Mouse (Mus musculus): Measurements from ENCODE around the gene 2410004P03Rik. TPM values are rescaled to one million over a fixed set of nuclear protein-coding genes. Genes with fewer than 3 reads are reported as not detected.

The 2410004P03Rik gene
- polyA plus RNA-seq, 1 experiment, result 0.05 TPM

GRCm38 (mm10) chr12:17037053-17037610 lies 25.6 kb upstream of the 2410004P03Rik start:
- Histone ChIP-seq H3K4me1 (ENCODE audit: control insufficient read depth, insufficient read depth, insufficient read length, low read length) (no peaks in the 10 kb centered on the region), H3K36me3 (ENCODE audit: control insufficient read depth, insufficient read depth, low read length) (no peaks in the 10 kb centered on the region), H3K4me3 (ENCODE audit: low read depth, low read length) (no peak overlapping the region), H3K27ac (ENCODE audit: insufficient read depth, low read depth, low read length) (no peak overlapping the region), H3K27me3 (ENCODE audit: control insufficient read depth, insufficient read depth, low read length) (no peaks in the 10 kb centered on the region)
- TF ChIP-seq CTCF (IDR thresholded peaks at IDR 0.05; ENCODE audit: extremely low read depth, insufficient read length, insufficient replicate concordance, low read depth, low read length), result no peak
- TF ChIP-seq POLR2A (IDR thresholded peaks at IDR 0.05; ENCODE audit: low read depth, low read length), result no peak
- WGBS, result 60% methylated on average over 14 of the region's 14 CpGs

DNA sequence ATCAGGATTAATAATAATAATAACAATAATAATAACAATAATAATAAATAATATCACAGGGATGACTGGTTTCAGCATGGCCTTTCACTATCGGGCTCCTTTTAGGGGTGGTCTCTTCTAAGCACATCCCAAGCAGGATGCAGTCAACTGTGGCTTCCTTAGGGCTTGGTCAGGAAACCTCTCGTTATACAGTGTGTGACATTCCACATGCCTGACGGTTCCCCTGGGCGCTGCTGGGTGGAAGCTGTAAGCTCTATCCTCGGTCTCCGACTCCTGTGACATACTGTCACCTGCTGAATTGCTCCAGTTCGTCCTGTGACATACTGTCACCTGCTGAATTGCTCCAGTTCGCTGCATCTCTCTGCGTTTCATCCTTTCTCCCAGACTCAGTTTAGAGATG lies 25.0 kb upstream of the 2410004P03Rik start:
- no peaks in the 10 kb centered on the region for H3K4me1 ChIP-seq (ENCODE audit: control insufficient read depth, insufficient read depth, insufficient read length, low read length)
- H3K27ac ChIP-seq (ENCODE audit: insufficient read depth, low read depth, low read length), result no peak overlapping the region
- TF ChIP-seq CTCF (IDR thresholded peaks at IDR 0.05; ENCODE audit: extremely low read depth, insufficient read length, insufficient replicate concordance, low read depth, low read length) (no peak), POLR2A (IDR thresholded peaks at IDR 0.05; ENCODE audit: low read depth, low read length) (no peak)
- WGBS, result 63% methylated on average over 9 of the region's 9 CpGs
- no peak overlapping the region for H3K4me3 ChIP-seq (ENCODE audit: low read depth, low read length)
- no peaks in the 10 kb centered on the region for H3K36me3 ChIP-seq (ENCODE audit: control insufficient read depth, insufficient read depth, low read length)
- no peaks in the 10 kb centered on the region for H3K27me3 ChIP-seq (ENCODE audit: control insufficient read depth, insufficient read depth, low read length)

DNA sequence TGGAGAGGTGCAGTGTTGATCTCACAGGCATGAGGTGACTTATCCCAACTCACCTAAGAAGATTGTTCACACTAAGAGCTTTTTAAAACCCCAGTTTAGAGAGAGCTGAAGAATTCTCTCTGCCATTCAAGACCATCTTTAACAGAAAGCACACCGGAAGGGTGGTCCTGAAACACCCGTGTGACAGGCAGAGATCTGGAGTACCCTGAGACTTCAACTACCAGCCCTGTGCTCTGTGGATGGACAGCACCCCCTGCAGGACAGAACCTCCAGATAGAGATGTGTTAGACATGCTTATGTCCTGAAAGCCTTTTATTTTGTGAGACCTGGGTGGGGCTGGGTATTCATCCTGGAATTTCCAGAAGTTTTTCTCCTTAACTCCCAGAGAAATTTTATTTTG lies 23.6 kb upstream of the 2410004P03Rik start:
- Histone ChIP-seq H3K4me3 (ENCODE audit: low read depth, low read length) (no peak overlapping the region), H3K4me1 (ENCODE audit: control insufficient read depth, insufficient read depth, insufficient read length, low read length) (no peaks in the 10 kb centered on the region), H3K27me3 (ENCODE audit: control insufficient read depth, insufficient read depth, low read length) (no peaks in the 10 kb centered on the region), H3K27ac (ENCODE audit: insufficient read depth, low read depth, low read length) (no peak overlapping the region), H3K36me3 (ENCODE audit: control insufficient read depth, insufficient read depth, low read length) (no peaks in the 10 kb centered on the region)
- 63% methylated on average over 2 of the region's 2 CpGs for WGBS
- TF ChIP-seq POLR2A (IDR thresholded peaks at IDR 0.05; ENCODE audit: low read depth, low read length), result no peak
- TF ChIP-seq CTCF (IDR thresholded peaks at IDR 0.05; ENCODE audit: extremely low read depth, insufficient read length, insufficient replicate concordance, low read depth, low read length), result peak; percentile 46; the same call in 1 of the 2 replicates

DNA sequence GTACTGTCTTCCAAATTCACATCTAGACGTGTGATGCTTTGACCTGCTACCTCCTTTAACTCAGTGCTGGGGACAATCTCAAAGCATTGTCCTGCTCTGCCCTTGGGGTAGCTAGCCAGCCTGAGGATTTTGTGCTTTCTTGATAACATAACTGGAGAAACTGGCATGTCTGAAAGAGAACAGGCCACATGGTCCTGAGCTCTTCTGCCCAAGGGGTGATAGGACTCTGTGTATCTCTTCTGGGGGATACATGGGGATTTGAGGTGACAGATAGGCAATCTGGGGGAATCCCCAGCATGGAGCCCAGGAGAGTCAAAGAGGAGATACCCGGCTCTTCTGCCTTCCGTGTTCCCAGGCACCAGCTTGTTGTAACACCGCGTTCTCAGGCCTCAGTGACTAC lies 23.1 kb upstream of the 2410004P03Rik start:
- Histone ChIP-seq H3K27ac (ENCODE audit: insufficient read depth, low read depth, low read length) (no peak overlapping the region), H3K4me3 (ENCODE audit: low read depth, low read length) (no peak overlapping the region), H3K4me1 (ENCODE audit: control insufficient read depth, insufficient read depth, insufficient read length, low read length) (no peaks in the 10 kb centered on the region), H3K36me3 (ENCODE audit: control insufficient read depth, insufficient read depth, low read length) (no peaks in the 10 kb centered on the region), H3K27me3 (ENCODE audit: control insufficient read depth, insufficient read depth, low read length) (no peaks in the 10 kb centered on the region)
- TF ChIP-seq POLR2A (IDR thresholded peaks at IDR 0.05; ENCODE audit: low read depth, low read length) (no peak), CTCF (IDR thresholded peaks at IDR 0.05; ENCODE audit: extremely low read depth, insufficient read length, insufficient replicate concordance, low read depth, low read length) (no peak)
- WGBS, result 79% methylated on average over 5 of the region's 5 CpGs

DNA sequence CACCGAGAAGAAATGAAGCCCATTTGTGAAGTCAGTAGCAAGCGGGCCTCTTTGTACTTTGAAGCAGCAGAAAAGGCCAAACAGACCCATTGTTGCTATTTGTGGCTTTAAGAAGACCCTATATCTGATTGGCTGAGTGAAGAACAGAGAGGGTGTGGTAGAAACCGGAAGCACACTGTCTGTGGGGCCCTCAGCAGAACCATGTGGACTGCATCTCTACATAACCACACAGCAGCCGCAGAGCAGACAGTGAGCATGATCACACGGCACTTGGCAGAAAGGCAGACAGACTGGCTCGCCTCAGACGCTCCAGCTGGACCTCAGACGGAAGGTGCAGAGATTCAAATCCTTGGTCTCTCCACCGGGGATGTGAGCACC lies 21.9 kb upstream of the 2410004P03Rik start:
- Histone ChIP-seq H3K27ac (ENCODE audit: insufficient read depth, low read depth, low read length) (no peak overlapping the region), H3K4me3 (ENCODE audit: low read depth, low read length) (no peak overlapping the region), H3K36me3 (ENCODE audit: control insufficient read depth, insufficient read depth, low read length) (no peaks in the 10 kb centered on the region), H3K4me1 (ENCODE audit: control insufficient read depth, insufficient read depth, insufficient read length, low read length) (no peaks in the 10 kb centered on the region), H3K27me3 (ENCODE audit: control insufficient read depth, insufficient read depth, low read length) (no peaks in the 10 kb centered on the region)
- 67% methylated on average over 9 of the region's 9 CpGs for WGBS
- no peak for TF ChIP-seq CTCF (IDR thresholded peaks at IDR 0.05; ENCODE audit: extremely low read depth, insufficient read length, insufficient replicate concordance, low read depth, low read length)
- TF ChIP-seq POLR2A (IDR thresholded peaks at IDR 0.05; ENCODE audit: low read depth, low read length), result no peak

- Histone ChIP-seq H3K4me1 (ENCODE audit: control insufficient read depth, insufficient read depth, insufficient read length, low read length) (no peaks in the 10 kb centered on the region), H3K27me3 (ENCODE audit: control insufficient read depth, insufficient read depth, low read length) (no peaks in the 10 kb centered on the region), H3K4me3 (ENCODE audit: low read depth, low read length) (no peak overlapping the region), H3K36me3 (ENCODE audit: control insufficient read depth, insufficient read depth, low read length) (no peaks in the 10 kb centered on the region), H3K27ac (ENCODE audit: insufficient read depth, low read depth, low read length) (no peak overlapping the region)
- 32% methylated on average over 13 of the region's 13 CpGs for WGBS
- TF ChIP-seq POLR2A (IDR thresholded peaks at IDR 0.05; ENCODE audit: low read depth, low read length) (no peak), CTCF (IDR thresholded peaks at IDR 0.05; ENCODE audit: extremely low read depth, insufficient read length, insufficient replicate concordance, low read depth, low read length) (peak; percentile 24; the same call in 1 of the 2 replicates)
Measured at GRCm38 (mm10) chr12:17032694-17033463, 21.4 kb upstream of the 2410004P03Rik start.

- H3K27me3 ChIP-seq (ENCODE audit: control insufficient read depth, insufficient read depth, low read length), result no peaks in the 10 kb centered on the region
Measured at GRCm38 (mm10) chr12:17024554-17025110, 13.1 kb upstream of the 2410004P03Rik start.

More at GRCm38 (mm10) chr12:17024554-17025110, 13.1 kb upstream of the 2410004P03Rik start:
- WGBS, result 82% methylated on average over 6 of the region's 6 CpGs
- no peaks in the 10 kb centered on the region for H3K36me3 ChIP-seq (ENCODE audit: control insufficient read depth, insufficient read depth, low read length)
- H3K27ac ChIP-seq (ENCODE audit: insufficient read depth, low read depth, low read length), result no peak overlapping the region
- no peak overlapping the region for H3K4me3 ChIP-seq (ENCODE audit: low read depth, low read length)
- H3K4me1 ChIP-seq (ENCODE audit: control insufficient read depth, insufficient read depth, insufficient read length, low read length), result no peaks in the 10 kb centered on the region
- TF ChIP-seq CTCF (IDR thresholded peaks at IDR 0.05; ENCODE audit: extremely low read depth, insufficient read length, insufficient replicate concordance, low read depth, low read length) (no peak), POLR2A (IDR thresholded peaks at IDR 0.05; ENCODE audit: low read depth, low read length) (no peak)
